Mouse (Mus musculus) v-Abl transformed pro-B cells (cell line): ENCODE data around the gene Retsat.

Source experiments
- in situ Hi-C, 2 experiments: fragments of 400-800 bp; cut with MboI; formaldehyde crosslinking; loops; one replicate each; pipeline ENCODE4 v1.15.1; 2025; ENCODE audit not compliant: unreplicated experiment in 2 of 2

The Retsat gene

DNA sequence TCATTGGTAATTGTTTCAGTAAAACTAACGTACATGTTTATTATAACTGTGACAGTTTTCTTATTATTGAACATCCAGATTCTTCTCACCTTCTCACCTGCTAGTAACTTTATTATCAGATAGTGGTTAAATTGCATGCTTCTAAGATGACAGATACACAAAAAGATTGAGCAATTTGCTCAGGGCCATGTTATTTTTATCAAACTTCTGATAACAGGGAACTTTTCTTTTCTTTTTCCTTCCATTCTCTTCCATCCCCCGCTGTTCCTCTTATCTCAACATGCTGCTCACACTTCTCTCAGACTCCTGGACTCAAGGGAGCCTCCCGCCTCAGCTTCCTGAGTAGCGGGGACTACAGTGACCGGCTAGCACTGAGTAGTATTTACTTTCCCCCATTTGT is 22.6 kb downstream of the Retsat start:
- in situ Hi-C loops, result no loop called here

GRCm38 (mm10) chr6:72622917-72623316 is 24.6 kb downstream of the Retsat start:
- in situ Hi-C loops, result no loop called here

- in situ Hi-C loops, result no loop called here
Observed at GRCm38 (mm10) chr6:72623661-72624402, 25.6 kb downstream of the Retsat start.

GRCm38 (mm10) chr6:72626391-72626790 is 28.1 kb downstream of the Retsat start:
- in situ Hi-C loops, result loop anchor here in 1 of 2 experiments (25.0 kb wide), 1 partner anchor 386 kb away; no protein-coding TSS in a partner anchor

- in situ Hi-C loops, result loop anchor here in 1 of 2 experiments (25.0 kb wide), 1 partner anchor 385 kb away; no protein-coding TSS in a partner anchor
Observed at GRCm38 (mm10) chr6:72627276-72627675, 29.0 kb downstream of the Retsat start.

DNA sequence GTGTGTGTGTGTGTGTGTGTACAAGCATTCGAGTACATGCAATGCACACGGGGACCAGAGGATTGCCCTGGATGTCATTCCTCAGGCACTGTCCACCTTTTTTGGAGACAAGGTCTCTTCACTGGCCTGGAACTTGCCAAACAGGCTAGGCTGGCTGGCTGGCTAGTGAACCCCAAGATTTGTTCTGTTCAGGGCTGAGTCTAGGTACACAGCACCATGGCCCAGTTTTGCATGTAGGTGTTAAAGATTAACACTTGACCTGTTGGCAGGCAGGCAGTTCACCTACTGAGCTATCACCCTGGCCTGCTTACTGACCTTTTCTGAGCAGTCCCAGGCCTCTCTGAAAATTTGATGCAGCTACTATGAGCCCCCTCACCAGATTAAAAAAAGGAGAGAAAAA is 32.1 kb downstream of the Retsat start:
- in situ Hi-C loops, result loop anchor here (10.0 to 25.0 kb wide), 4 partner anchors 382 to 594 kb away; partner anchors contain the start of gene Dnah6 (in 1 of the 2)

DNA sequence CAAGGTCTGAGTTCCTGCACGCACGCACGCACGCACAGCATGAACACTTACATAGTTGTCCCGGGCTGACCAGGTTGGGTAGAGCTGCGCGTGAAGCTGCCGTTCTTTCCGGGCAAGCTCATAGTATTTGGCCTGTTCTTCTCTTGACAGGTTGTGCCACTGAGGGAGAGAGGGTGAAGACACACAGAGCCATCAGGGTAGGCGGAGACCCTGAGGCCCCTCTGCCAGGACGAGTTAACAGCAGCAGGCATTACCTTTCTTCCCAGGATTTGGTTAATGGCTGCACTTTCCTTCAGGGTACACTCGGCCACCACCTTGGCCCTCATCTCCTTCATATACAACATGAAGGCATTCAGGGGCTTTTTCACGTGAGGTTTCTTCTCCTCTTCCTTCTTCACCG is 32.7 kb downstream of the Retsat start:
- in situ Hi-C loops, result loop anchor here (10.0 to 25.0 kb wide), 4 partner anchors 381 to 594 kb away; partner anchors contain the start of gene Dnah6 (in 1 of the 2)

GRCm38 (mm10) chr6:72631700-72632099 is 33.4 kb downstream of the Retsat start:
- in situ Hi-C loops, result loop anchor here (10.0 to 25.0 kb wide), 4 partner anchors 381 to 593 kb away; partner anchors contain the start of gene Dnah6 (in 1 of the 2)

DNA sequence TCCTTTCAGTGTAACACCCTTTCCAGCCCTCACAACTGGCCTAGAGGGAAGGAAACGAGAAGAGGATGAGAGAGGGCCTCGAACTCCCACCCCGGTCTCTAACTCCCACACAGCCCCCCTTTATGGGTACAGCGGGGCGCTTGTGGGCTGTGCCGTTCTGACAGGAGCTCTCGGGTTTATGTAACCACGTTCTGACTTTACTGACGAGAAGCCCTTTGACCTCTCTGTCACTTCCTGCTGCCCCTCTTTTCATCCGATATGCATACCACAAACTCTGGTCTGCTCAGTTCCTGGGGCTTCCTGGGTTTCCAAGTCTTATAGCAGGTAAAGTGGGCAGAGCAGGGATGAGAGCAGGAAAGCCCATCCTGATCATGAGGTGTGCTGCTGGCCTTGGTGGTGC is 36.0 kb downstream of the Retsat start:
- in situ Hi-C loops, result loop anchor here (10.0 to 25.0 kb wide), 4 partner anchors 378 to 590 kb away; partner anchors contain the start of gene Dnah6 (in 1 of the 2)

- in situ Hi-C loops, result loop anchor here (5.0 to 25.0 kb wide), 5 partner anchors 376 to 591 kb away; partner anchors contain the start of gene Dnah6 (in 1 of the 2)
Observed at GRCm38 (mm10) chr6:72635760-72636431, 37.6 kb downstream of the Retsat start.

DNA sequence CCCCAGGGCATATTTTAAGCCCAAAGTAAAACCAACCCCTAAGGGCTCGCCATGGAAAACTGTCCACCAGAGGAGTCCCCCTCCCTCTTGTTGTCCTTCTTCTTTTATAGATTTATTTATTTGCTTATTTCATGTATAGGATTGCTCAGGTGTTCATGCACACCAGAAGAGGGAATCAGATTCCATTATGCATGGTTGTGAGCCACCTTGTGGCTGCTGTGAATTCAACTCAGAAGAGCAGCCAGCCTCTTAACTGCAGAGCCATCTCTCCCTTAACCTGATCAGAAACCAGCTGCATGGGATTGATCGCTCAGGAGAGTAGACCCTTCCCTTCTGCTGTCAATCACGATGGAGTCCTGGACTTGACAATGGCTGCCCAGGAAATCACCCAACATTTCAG is 38.7 kb downstream of the Retsat start:
- in situ Hi-C loops, result loop anchor here (5.0 to 25.0 kb wide), 5 partner anchors 375 to 590 kb away; partner anchors contain the start of gene Dnah6 (in 1 of the 2)

DNA sequence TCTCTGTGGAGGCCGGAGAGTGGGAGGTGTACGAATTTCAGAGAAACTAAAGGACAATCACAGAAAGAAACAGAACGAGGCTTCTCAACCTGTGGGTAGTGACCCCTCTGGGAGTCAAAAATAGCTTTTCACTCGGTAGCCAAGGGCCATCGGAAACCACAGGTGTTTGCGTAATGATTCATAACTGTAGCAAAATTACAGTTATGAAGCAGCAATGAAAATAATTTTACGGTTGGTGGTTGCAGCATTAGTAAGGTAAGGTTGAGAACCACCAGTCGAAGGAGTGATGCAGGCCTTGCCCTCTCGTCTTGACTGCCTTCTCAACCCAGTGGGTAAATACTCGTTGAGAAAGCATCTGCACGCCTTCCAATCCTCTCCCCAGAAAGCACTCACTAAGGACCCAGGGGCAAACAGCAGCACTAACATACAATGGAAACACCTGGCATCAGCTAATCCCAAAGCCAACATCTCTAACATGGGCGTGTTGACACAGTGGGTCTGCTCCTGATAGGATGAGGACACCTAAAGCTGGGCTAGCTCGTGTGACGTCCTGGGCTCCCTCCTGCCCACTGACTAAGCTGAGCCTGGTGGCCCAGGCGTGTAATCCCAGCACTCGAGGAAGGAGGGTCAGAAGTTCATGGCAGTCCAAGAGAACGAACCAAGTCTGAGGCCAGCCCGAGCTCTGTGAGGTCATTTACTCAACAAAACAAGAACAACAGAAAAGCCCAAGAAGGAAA is 43.1 kb downstream of the Retsat start:
- in situ Hi-C loops, result loop anchor here in 1 of 2 experiments (25.0 kb wide), 1 partner anchor 371 kb away; no protein-coding TSS in a partner anchor

DNA sequence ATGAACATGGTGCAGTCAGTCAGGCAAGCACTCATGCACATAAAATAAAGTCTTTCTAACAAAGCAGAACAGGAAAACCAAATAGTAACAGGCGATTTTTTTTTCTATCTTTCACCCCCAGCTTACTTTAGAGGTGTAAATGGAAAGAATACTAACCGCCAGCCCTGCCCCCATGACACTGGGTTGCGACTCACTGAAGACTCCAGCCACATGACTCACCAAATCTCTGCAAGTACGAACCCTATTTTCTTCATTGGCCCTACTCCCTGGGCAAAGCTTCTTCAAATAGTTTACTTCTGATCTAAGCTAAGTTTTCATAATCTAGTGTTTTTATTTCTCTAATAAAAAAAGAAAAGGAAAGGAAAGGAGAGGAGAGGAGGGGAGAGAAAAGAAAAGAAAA is 46.3 kb downstream of the Retsat start:
- in situ Hi-C loops, result loop anchor here in 1 of 2 experiments (25.0 kb wide), 1 partner anchor 368 kb away; no protein-coding TSS in a partner anchor

GRCm38 (mm10) chr6:72645364-72645763 is 47.1 kb downstream of the Retsat start:
- in situ Hi-C loops, result loop anchor here in 1 of 2 experiments (25.0 kb wide), 1 partner anchor 367 kb away; no protein-coding TSS in a partner anchor

- in situ Hi-C loops, result loop anchor here in 1 of 2 experiments (25.0 kb wide), 1 partner anchor 365 kb away; no protein-coding TSS in a partner anchor
Observed at GRCm38 (mm10) chr6:72647383-72647820, 49.1 kb downstream of the Retsat start.

DNA sequence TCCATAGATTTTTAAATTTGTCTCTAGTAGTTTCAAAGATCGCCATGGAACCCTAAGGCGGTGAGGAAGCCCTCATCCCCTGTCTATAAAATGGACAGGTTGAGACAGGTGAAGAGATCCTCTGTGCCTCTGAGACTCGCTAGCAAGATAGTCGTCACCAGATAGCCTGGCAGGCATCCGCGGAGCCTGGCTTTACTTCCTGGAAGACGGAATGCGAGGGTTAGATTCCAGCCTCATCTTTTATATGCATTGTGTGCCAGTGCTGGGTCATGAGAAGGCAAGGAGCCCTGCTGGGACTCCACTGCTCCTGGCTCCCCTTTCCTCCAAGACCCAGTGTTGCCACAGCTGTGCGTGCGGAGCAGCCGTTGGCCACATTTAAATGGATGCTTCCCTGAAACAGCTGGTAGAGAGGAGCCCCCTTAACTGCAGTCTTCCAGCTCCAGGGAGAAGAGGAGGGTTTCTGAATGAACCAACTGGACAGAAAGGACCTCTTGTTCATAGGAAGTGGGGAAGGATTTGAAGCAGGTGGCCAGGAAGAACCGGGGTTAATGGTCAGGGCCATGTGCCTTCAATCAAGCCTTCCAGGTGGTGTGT is 49.8 kb downstream of the Retsat start:
- in situ Hi-C loops, result loop anchor here in 1 of 2 experiments (25.0 kb wide), 1 partner anchor 364 kb away; no protein-coding TSS in a partner anchor

- in situ Hi-C loops, result loop anchor here (5.0 to 10.0 kb wide), 2 partner anchors 102 to 134 kb away; partner anchors contain the start of gene Tcf7l1 (in 1 of the 2)
Observed at GRCm38 (mm10) chr6:72650338-72650851, 52.1 kb downstream of the Retsat start.

GRCm38 (mm10) chr6:72653419-72653818 is 55.1 kb downstream of the Retsat start:
- in situ Hi-C loops, result loop anchor here (5.0 to 10.0 kb wide), 2 partner anchors 99 to 131 kb away; partner anchors contain the start of gene Tcf7l1 (in 1 of the 2)

GRCm38 (mm10) chr6:72654355-72654754 is 56.1 kb downstream of the Retsat start:
- in situ Hi-C loops, result loop anchor here (5.0 to 10.0 kb wide), 2 partner anchors 98 to 130 kb away; partner anchors contain the start of gene Tcf7l1 (in 1 of the 2)
